Mouse (Mus musculus) heart, embryonic 15.5 days (tissue): Measurements from ENCODE around the gene Eqtn. TPM values are rescaled to one million over a fixed set of nuclear protein-coding genes. Genes with fewer than 3 reads are reported as not detected.

Experiments used
- ATAC-seq: fragments of 200-750 bp; cut with Nextera tagmentation; replicated peaks from 2 replicates; pipeline ENCODE4 v1.8.0; 2017; ENCODE audit warnings: low read depth, moderate TSS enrichment; ENCODE audit not compliant: insufficient number of reproducible peaks, insufficient read depth, low FRiP score
- H3K27ac ChIP-seq: fragments of 300-500 bp; sonication (generic); 2 replicates; pipeline ENCODE4 v1.5.1; 2015; ENCODE audit warnings: mild to moderate bottlenecking, inconsistent platforms
- H3K27me3 ChIP-seq: fragments of 300-500 bp; sonication (generic); 2 replicates; pipeline ENCODE4 v1.6.1; 2015; ENCODE audit warnings: inconsistent platforms
- H3K36me3 ChIP-seq: fragments of 300-500 bp; sonication (generic); 2 replicates; pipeline ENCODE4 v1.6.1; 2015; ENCODE audit warnings: mild to moderate bottlenecking, inconsistent platforms
- H3K4me1 ChIP-seq: fragments of 300-500 bp; sonication (generic); replicated peaks from 2 replicates; pipeline ENCODE4 v1.6.1; 2015; ENCODE audit warnings: inconsistent platforms
- H3K4me2 ChIP-seq: fragments of 300-500 bp; sonication (generic); 2 replicates; pipeline ENCODE4 v1.6.1; 2015; ENCODE audit warnings: inconsistent platforms, mild to moderate bottlenecking, moderate library complexity
- H3K4me3 ChIP-seq: fragments of 300-500 bp; sonication (generic); 2 replicates; pipeline ENCODE4 v1.5.1; 2015; ENCODE audit warnings: mild to moderate bottlenecking, inconsistent platforms
- H3K9ac ChIP-seq: fragments of 300-500 bp; sonication (generic); 2 replicates; pipeline ENCODE4 v1.6.1; 2015; ENCODE audit warnings: mild to moderate bottlenecking, inconsistent platforms
- H3K9me3 ChIP-seq: fragments of 300-500 bp; sonication (generic); replicated peaks from 2 replicates; pipeline ENCODE4 v1.6.1; 2016; ENCODE audit warnings: inconsistent platforms
- WGBS: fragments of 180-500 bp; shearing (Covaris S2); methylation state at CpG from one replicate; pipeline ENCODE4 v1.1.7; 2015; ENCODE audit warnings: mixed read lengths; 5-methylcytosine and 5-hydroxymethylcytosine counted together
- polyA plus RNA-seq: library from polyadenylated mRNA; unstranded; fragments of >200 nt; fragmentation: Nextera tagmentation; extraction: Ambion mirVana; gene quantifications from 2 replicates; pipeline ENCODE4 v1.2.1, GENCODE M21; 2015

Gene Eqtn
- not detected in 2 replicates for polyA plus RNA-seq

DNA sequence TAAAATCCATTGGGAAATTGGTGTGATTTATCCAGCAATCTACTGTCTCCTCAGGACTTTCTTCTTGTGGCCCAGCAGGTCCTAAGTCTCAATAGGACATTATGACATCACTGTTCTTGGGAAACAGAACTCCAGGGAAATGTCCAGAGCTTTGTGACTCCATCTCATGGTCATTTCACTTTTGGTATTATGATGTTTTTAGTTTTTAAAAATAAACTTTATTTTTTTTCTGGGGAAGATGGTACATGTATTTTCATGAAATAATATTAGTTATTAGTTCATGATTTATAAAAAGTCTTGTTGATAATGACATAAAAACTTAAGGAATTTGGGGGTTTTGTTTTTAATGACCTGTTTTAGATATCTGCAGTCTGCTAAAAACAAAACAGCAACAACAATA, at the start of gene Eqtn:
Gene Eqtn (minus strand): TSS at position 101 of the 400 bp plus-strand sequence.
- no peaks in the 10 kb centered on the region for H3K27me3 ChIP-seq
- no peak within 1 kb of the TSS for H3K27ac ChIP-seq
- no peaks in the 10 kb centered on the region for H3K9me3 ChIP-seq
- H3K4me3 ChIP-seq: no peak within 1 kb of the TSS
- no peaks in the 10 kb centered on the region for H3K4me1 ChIP-seq
- no peaks in the 10 kb centered on the region for H3K36me3 ChIP-seq
- no peak within 1 kb of the TSS for H3K9ac ChIP-seq
- ATAC-seq: no peak
- H3K4me2 ChIP-seq: no peak within 1 kb of the TSS

DNA sequence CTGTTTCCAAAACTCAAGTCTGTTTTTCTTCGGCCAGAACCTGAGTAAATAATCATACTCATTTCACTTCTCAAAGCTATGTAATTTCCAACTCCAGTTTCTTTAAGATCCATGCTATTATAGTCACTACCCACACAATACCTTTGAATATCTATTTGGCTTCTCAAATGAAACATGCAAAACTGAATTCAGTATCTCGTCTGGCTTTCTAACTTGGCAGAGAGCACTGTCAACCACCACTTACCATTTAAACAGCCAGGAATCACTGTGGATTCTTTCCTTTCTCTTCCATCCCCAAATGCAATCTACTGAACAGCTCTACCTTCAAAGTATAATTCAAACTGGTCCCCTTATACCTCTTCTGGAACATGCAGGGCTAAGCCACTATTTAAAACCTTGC, 44.7 kb upstream of the Eqtn start:
- Histone ChIP-seq H3K4me3 (no peak overlapping the region), H3K9ac (no peak overlapping the region), H3K4me1 (peaks cover 13% of the 10 kb centered on the region), H3K9me3 (no peaks in the 10 kb centered on the region), H3K27ac (no peak overlapping the region), H3K36me3 (peaks cover 49% of the 10 kb centered on the region), H3K4me2 (no peak overlapping the region), H3K27me3 (no peaks in the 10 kb centered on the region)
- 86% methylated on average over 2 of the region's 2 CpGs for WGBS
- no peak for ATAC-seq

DNA sequence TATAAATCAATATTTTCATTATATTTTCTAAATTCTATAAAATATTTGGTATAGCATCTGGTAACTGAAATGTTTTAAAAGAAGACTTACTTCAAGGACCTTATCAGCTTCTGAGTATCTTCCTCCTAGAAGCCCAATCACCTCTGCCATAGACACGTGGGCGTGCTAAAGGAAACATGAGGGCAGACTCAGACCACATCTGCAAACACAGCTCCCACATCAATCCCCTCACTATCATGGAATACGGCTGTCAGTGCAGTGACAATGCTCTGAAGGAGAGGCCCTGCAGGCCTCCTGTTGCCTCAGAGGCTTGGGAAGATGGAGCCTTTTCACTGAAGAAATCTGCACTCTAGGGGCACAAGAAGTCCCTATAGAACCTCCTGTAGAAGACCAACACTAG, 24.1 kb upstream of the Eqtn start:
- WGBS: 64% methylated on average over 3 of the region's 3 CpGs
- H3K4me3 ChIP-seq: no peak overlapping the region
- H3K9me3 ChIP-seq: no peaks in the 10 kb centered on the region
- no peaks in the 10 kb centered on the region for H3K27me3 ChIP-seq
- H3K27ac ChIP-seq: no peak overlapping the region
- H3K9ac ChIP-seq: no peak overlapping the region
- H3K4me1 ChIP-seq: no peaks in the 10 kb centered on the region
- H3K36me3 ChIP-seq: peaks cover 59% of the 10 kb centered on the region
- H3K4me2 ChIP-seq: no peak overlapping the region
- ATAC-seq: no peak

DNA sequence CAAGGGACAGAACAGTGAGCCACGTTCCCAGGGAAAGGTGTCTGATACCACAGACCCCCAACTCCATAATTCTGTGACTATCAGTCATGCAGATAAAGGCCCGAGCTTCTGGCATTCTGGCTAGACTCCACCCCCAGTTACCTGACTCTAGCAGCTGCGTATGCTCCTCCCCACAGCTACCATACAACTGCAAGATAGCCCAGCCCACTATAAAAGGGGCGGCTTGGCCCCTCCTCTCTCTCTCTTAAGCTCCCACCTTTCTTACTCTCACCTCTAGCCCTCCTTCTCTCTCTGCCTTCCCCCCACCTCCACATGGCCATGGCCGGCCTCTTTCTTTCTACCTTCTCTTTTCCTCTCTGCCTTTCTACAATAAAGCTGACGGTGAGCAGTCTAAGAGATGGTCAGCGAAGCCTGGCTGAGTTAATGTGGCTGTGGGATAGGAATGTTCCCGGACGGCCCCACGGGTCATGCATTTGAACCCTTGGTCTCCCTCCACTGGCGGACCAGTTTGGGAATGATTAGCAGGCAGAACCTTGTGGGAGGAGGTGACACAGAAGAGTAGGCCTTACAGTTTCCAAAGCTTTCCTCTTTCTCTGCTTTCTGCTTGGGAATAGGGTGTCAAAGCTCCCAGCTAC, 12.7 kb upstream of the Eqtn start:
- no peak for ATAC-seq
- 69% methylated on average over 11 of the region's 11 CpGs for WGBS
- Histone ChIP-seq H3K4me3 (no peak overlapping the region), H3K4me1 (no peaks in the 10 kb centered on the region), H3K4me2 (no peak overlapping the region), H3K9me3 (no peaks in the 10 kb centered on the region), H3K36me3 (peaks cover 36% of the 10 kb centered on the region; the same call in 1 of the 2 replicates), H3K27ac (no peak overlapping the region), H3K9ac (no peak overlapping the region), H3K27me3 (no peaks in the 10 kb centered on the region)

DNA sequence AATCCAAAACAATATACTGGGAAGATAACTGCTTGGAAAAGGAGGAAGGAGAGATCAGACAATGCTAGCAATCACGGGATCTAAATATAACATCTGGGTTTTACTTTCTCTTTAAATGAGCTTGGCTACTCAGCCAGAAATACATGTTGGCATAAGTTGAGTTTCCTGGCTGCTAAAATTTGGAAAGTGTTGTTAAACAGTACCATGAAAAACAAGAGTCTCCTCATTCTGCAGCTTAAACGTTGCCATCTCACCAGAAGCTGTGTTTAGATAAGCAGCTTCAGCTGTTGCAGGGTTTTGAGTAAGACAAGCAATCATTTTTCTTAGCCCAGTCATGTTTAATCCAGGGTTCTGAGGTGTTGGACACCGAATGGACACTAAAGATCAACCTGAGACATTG, 26.9 kb downstream of the Eqtn start:
- no peaks in the 10 kb centered on the region for H3K4me1 ChIP-seq
- H3K4me2 ChIP-seq: no peak overlapping the region
- no peak overlapping the region for H3K27ac ChIP-seq
- no peaks in the 10 kb centered on the region for H3K9me3 ChIP-seq
- ATAC-seq: no peak
- H3K9ac ChIP-seq: no peak overlapping the region
- H3K27me3 ChIP-seq: no peaks in the 10 kb centered on the region
- 39% methylated on average over 3 of the region's 3 CpGs for WGBS
- no peaks in the 10 kb centered on the region for H3K36me3 ChIP-seq
- no peak overlapping the region for H3K4me3 ChIP-seq

DNA sequence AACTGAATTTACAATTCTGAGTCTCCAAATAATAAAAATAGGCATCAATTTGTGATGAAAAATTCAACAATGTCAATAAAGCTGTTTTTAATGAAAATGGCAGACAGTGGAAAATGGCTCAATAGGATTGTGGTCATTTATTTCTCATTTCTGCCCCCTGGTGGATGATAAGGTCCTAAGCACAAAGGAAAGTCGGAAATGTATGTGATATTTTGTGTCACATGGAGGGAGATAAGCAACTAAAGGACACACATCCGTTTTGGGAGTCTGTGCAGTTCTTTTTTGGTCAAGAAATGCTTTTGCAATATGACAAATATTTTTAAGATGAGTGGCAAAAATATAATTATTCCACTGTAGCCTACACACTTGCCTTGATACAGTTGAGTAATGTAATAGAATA, 27.9 kb downstream of the Eqtn start:
- Histone ChIP-seq H3K36me3 (no peaks in the 10 kb centered on the region), H3K4me3 (no peak overlapping the region), H3K27ac (no peak overlapping the region), H3K9ac (no peak overlapping the region), H3K4me1 (no peaks in the 10 kb centered on the region), H3K4me2 (no peak overlapping the region), H3K27me3 (no peaks in the 10 kb centered on the region), H3K9me3 (no peaks in the 10 kb centered on the region)
- no peak for ATAC-seq
- 12% methylated on average over 2 of the region's 2 CpGs for WGBS

Other genes with a start within 250 kb of the Eqtn start
- gene Tek, start 189.6 kb downstream of the Eqtn start, polyA plus RNA-seq: 37.1 and 45.3 TPM in 2 replicates
- gene Mysm1, start 50.3 kb upstream of the Eqtn start, polyA plus RNA-seq: 16.3 and 16.4 TPM in 2 replicates
- 70.7 and 75.5 TPM in 2 replicates for gene Jun, start 123.4 kb upstream of the Eqtn start, polyA plus RNA-seq